Mouse (Mus musculus): ENCODE data around the gene Aebp1. TPM values are rescaled to one million over a fixed set of nuclear protein-coding genes. Genes with fewer than 3 reads are reported as not detected.

Aebp1 gene
- polyA plus RNA-seq, 1 experiment = 22.9 TPM

GRCm38 (mm10) chr11:5893807-5894206 is 32.1 kb downstream of the Aebp1 start:
- H3K36me3 ChIP-seq (ENCODE audit: control insufficient read depth, insufficient read depth, low read length) = no peaks in the 10 kb centered on the region
- H3K27me3 ChIP-seq (ENCODE audit: control insufficient read depth, insufficient read depth, low read length) = no peaks in the 10 kb centered on the region
- no peak for DNase-seq
- H3K4me1 ChIP-seq (replicated peaks; ENCODE audit: control insufficient read depth, insufficient read depth, low read length) = no peaks in the 10 kb centered on the region
- WGBS = 97% methylated on average over 6 of the region's 6 CpGs
- no peak overlapping the region for H3K27ac ChIP-seq (ENCODE audit: control insufficient read depth, insufficient read depth, low read length)
- TF ChIP-seq CTCF (IDR thresholded peaks at IDR 0.05; ENCODE audit: borderline replicate concordance, control insufficient read depth, extremely low read depth, insufficient read depth, low read length, poor library complexity) (no peak), POLR2A (IDR thresholded peaks at IDR 0.05; ENCODE audit: control insufficient read depth, extremely low read depth, insufficient read depth, low read length, poor library complexity) (no peak)
- no peak overlapping the region for H3K4me3 ChIP-seq (ENCODE audit: control insufficient read depth, insufficient read depth, low read length)

GRCm38 (mm10) chr11:5897230-5897629 is 35.5 kb downstream of the Aebp1 start:
- 25% methylated on average over 16 of the region's 16 CpGs for WGBS
- DNase-seq = no peak

GRCm38 (mm10) chr11:5897839-5898238 is 36.1 kb downstream of the Aebp1 start:
- no peak for TF ChIP-seq POLR2A (IDR thresholded peaks at IDR 0.05; ENCODE audit: control insufficient read depth, extremely low read depth, insufficient read depth, low read length, poor library complexity)
- TF ChIP-seq CTCF (IDR thresholded peaks at IDR 0.05; ENCODE audit: borderline replicate concordance, control insufficient read depth, extremely low read depth, insufficient read depth, low read length, poor library complexity) = no peak
- H3K27me3 ChIP-seq (ENCODE audit: control insufficient read depth, insufficient read depth, low read length) = no peaks in the 10 kb centered on the region
- no peak for DNase-seq
- H3K4me1 ChIP-seq (replicated peaks; ENCODE audit: control insufficient read depth, insufficient read depth, low read length) = peaks cover 5% of the 10 kb centered on the region; the same call in 1 of the 2 replicates
- H3K27ac ChIP-seq (ENCODE audit: control insufficient read depth, insufficient read depth, low read length) = no peak overlapping the region
- WGBS = 35% methylated on average over 10 of the region's 10 CpGs
- H3K36me3 ChIP-seq (ENCODE audit: control insufficient read depth, insufficient read depth, low read length) = no peaks in the 10 kb centered on the region
- H3K4me3 ChIP-seq (ENCODE audit: control insufficient read depth, insufficient read depth, low read length) = no peak overlapping the region

More at GRCm38 (mm10) chr11:5897230-5897629, 35.5 kb downstream of the Aebp1 start:
- no peaks in the 10 kb centered on the region for H3K36me3 ChIP-seq (ENCODE audit: control insufficient read depth, insufficient read depth, low read length)
- H3K27me3 ChIP-seq (ENCODE audit: control insufficient read depth, insufficient read depth, low read length) = no peaks in the 10 kb centered on the region
- H3K4me1 ChIP-seq (replicated peaks; ENCODE audit: control insufficient read depth, insufficient read depth, low read length) = peaks cover 5% of the 10 kb centered on the region; the same call in 1 of the 2 replicates
- no peak for TF ChIP-seq POLR2A (IDR thresholded peaks at IDR 0.05; ENCODE audit: control insufficient read depth, extremely low read depth, insufficient read depth, low read length, poor library complexity)
- TF ChIP-seq CTCF (IDR thresholded peaks at IDR 0.05; ENCODE audit: borderline replicate concordance, control insufficient read depth, extremely low read depth, insufficient read depth, low read length, poor library complexity) = no peak
- H3K27ac ChIP-seq (ENCODE audit: control insufficient read depth, insufficient read depth, low read length) = no peak overlapping the region
- no peak overlapping the region for H3K4me3 ChIP-seq (ENCODE audit: control insufficient read depth, insufficient read depth, low read length)

- no peak for DNase-seq
- H3K27ac ChIP-seq (ENCODE audit: control insufficient read depth, insufficient read depth, low read length) = no peak within 1 kb of the TSS
Observed at GRCm38 (mm10) chr11:5898531-5898930, 36.8 kb downstream of the Aebp1 start, which contains the start of gene Myl7. Myl7 (minus strand) TSS chr11:5898782.

GRCm38 (mm10) chr11:5899286-5899685 is 37.5 kb downstream of the Aebp1 start:
- no peak overlapping the region for H3K27ac ChIP-seq (ENCODE audit: control insufficient read depth, insufficient read depth, low read length)
- H3K27me3 ChIP-seq (ENCODE audit: control insufficient read depth, insufficient read depth, low read length) = no peaks in the 10 kb centered on the region
- no peak for TF ChIP-seq CTCF (IDR thresholded peaks at IDR 0.05; ENCODE audit: borderline replicate concordance, control insufficient read depth, extremely low read depth, insufficient read depth, low read length, poor library complexity)
- TF ChIP-seq POLR2A (IDR thresholded peaks at IDR 0.05; ENCODE audit: control insufficient read depth, extremely low read depth, insufficient read depth, low read length, poor library complexity) = no peak
- peaks cover 5% of the 10 kb centered on the region; the same call in 1 of the 2 replicates for H3K4me1 ChIP-seq (replicated peaks; ENCODE audit: control insufficient read depth, insufficient read depth, low read length)
- H3K36me3 ChIP-seq (ENCODE audit: control insufficient read depth, insufficient read depth, low read length) = no peaks in the 10 kb centered on the region
- WGBS = 97% methylated on average over 10 of the region's 10 CpGs
- H3K4me3 ChIP-seq (ENCODE audit: control insufficient read depth, insufficient read depth, low read length) = no peak overlapping the region
- no peak for DNase-seq

More at GRCm38 (mm10) chr11:5898531-5898930, 36.8 kb downstream of the Aebp1 start, which contains the start of gene Myl7:
- Histone ChIP-seq H3K27me3 (ENCODE audit: control insufficient read depth, insufficient read depth, low read length) (no peaks in the 10 kb centered on the region), H3K4me1 (replicated peaks; ENCODE audit: control insufficient read depth, insufficient read depth, low read length) (peaks cover 5% of the 10 kb centered on the region; the same call in 1 of the 2 replicates), H3K36me3 (ENCODE audit: control insufficient read depth, insufficient read depth, low read length) (no peaks in the 10 kb centered on the region), H3K4me3 (ENCODE audit: control insufficient read depth, insufficient read depth, low read length) (no peak within 1 kb of the TSS)
- TF ChIP-seq POLR2A (IDR thresholded peaks at IDR 0.05; ENCODE audit: control insufficient read depth, extremely low read depth, insufficient read depth, low read length, poor library complexity) = no peak
- no peak for TF ChIP-seq CTCF (IDR thresholded peaks at IDR 0.05; ENCODE audit: borderline replicate concordance, control insufficient read depth, extremely low read depth, insufficient read depth, low read length, poor library complexity)
- WGBS = 82% methylated on average over 5 of the region's 5 CpGs

GRCm38 (mm10) chr11:5901320-5901719 is 39.6 kb downstream of the Aebp1 start:
- WGBS = 76% methylated on average over 3 of the region's 3 CpGs
- no peak overlapping the region for H3K4me3 ChIP-seq (ENCODE audit: control insufficient read depth, insufficient read depth, low read length)

GRCm38 (mm10) chr11:5901950-5902349 is 40.2 kb downstream of the Aebp1 start:
- peaks cover 5% of the 10 kb centered on the region; the same call in 1 of the 2 replicates for H3K4me1 ChIP-seq (replicated peaks; ENCODE audit: control insufficient read depth, insufficient read depth, low read length)
- no peaks in the 10 kb centered on the region for H3K36me3 ChIP-seq (ENCODE audit: control insufficient read depth, insufficient read depth, low read length)
- DNase-seq = no peak
- H3K27ac ChIP-seq (ENCODE audit: control insufficient read depth, insufficient read depth, low read length) = no peak overlapping the region
- no peaks in the 10 kb centered on the region for H3K27me3 ChIP-seq (ENCODE audit: control insufficient read depth, insufficient read depth, low read length)
- no peak overlapping the region for H3K4me3 ChIP-seq (ENCODE audit: control insufficient read depth, insufficient read depth, low read length)
- 38% methylated on average over 32 of the region's 32 CpGs for WGBS
- no peak for TF ChIP-seq POLR2A (IDR thresholded peaks at IDR 0.05; ENCODE audit: control insufficient read depth, extremely low read depth, insufficient read depth, low read length, poor library complexity)
- no peak for TF ChIP-seq CTCF (IDR thresholded peaks at IDR 0.05; ENCODE audit: borderline replicate concordance, control insufficient read depth, extremely low read depth, insufficient read depth, low read length, poor library complexity)

More at GRCm38 (mm10) chr11:5901320-5901719, 39.6 kb downstream of the Aebp1 start:
- no peaks in the 10 kb centered on the region for H3K36me3 ChIP-seq (ENCODE audit: control insufficient read depth, insufficient read depth, low read length)
- H3K4me1 ChIP-seq (replicated peaks; ENCODE audit: control insufficient read depth, insufficient read depth, low read length) = peaks cover 5% of the 10 kb centered on the region; the same call in 1 of the 2 replicates
- no peak overlapping the region for H3K27ac ChIP-seq (ENCODE audit: control insufficient read depth, insufficient read depth, low read length)
- H3K27me3 ChIP-seq (ENCODE audit: control insufficient read depth, insufficient read depth, low read length) = no peaks in the 10 kb centered on the region
- TF ChIP-seq POLR2A (IDR thresholded peaks at IDR 0.05; ENCODE audit: control insufficient read depth, extremely low read depth, insufficient read depth, low read length, poor library complexity) = no peak
- DNase-seq = no peak
